Mouse (Mus musculus) left cerebral cortex, postnatal 25 days (tissue): ENCODE results near the gene Mylpf. TPM values are rescaled to one million over a fixed set of nuclear protein-coding genes. Genes with fewer than 3 reads are reported as not detected.

Experiments used
- DNase-seq, 2 experiments: peaks; one replicate each; pipeline ENCODE4 v3.0.0; 2022; ENCODE audit warnings: low spot score in 2 of 2, mixed read lengths in 1 of 2
- intact Hi-C: fragments of 180-260 bp; cut with DNase I; formaldehyde crosslinking; loops from one replicate; pipeline ENCODE4 v1.15.1; 2025
- total RNA-seq, 2 experiments: library from RNA; stranded (reverse); gene quantifications; 2 replicates each; pipeline ENCODE4 v1.2.3; 2021

Mylpf gene
- total RNA-seq, 2 experiments from 2014 or later: 2.8 to 3.3 TPM

- intact Hi-C loops: no loop called here
Observed at GRCm38 (mm10) chr7:127253341-127253740, 44.7 kb downstream of the Mylpf start.

DNA sequence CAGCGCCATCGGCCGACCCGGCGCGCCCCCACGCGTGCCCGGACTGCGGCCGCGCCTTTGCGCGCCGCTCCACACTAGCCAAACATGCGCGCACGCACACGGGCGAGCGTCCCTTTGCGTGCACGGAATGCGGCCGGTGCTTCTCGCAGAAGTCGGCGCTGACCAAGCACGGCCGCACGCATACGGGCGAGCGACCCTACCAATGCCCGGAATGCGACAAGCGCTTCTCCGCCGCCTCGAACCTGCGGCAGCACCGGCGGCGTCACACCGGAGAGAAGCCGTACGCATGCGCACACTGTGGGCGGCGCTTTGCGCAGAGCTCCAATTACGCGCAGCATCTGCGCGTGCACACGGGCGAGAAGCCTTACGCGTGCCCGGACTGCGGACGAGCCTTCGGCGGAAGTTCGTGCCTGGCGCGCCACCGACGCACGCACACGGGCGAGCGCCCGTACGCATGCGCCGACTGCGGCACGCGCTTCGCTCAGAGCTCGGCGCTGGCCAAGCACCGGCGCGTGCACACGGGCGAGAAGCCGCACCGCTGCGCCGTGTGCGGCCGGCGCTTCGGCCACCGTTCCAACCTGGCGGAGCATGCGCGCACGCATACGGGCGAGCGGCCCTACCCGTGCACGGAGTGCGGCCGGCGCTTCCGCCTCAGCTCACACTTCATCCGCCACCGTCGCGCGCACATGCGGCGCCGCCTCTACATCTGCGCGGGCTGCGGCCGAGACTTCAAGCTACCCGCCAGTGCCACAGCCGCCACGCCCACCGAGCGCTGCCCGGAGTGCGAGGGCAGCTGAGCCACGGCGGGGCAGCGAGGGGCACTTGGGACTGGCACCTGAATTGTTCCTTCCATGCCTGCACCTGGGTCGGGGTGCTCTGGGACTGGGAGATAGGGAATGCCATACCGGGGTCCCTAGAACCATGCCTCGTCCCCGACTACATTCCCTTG, 45.4 kb downstream of the Mylpf start:
- intact Hi-C loops: no loop called here
- DNase-seq: peak; percentile 95 to 97

More at GRCm38 (mm10) chr7:127253341-127253740, 44.7 kb downstream of the Mylpf start:
- no peak for DNase-seq

- intact Hi-C loops: no loop called here
- DNase-seq: no peak
Observed at GRCm38 (mm10) chr7:127255008-127255407, 46.3 kb downstream of the Mylpf start.

DNA sequence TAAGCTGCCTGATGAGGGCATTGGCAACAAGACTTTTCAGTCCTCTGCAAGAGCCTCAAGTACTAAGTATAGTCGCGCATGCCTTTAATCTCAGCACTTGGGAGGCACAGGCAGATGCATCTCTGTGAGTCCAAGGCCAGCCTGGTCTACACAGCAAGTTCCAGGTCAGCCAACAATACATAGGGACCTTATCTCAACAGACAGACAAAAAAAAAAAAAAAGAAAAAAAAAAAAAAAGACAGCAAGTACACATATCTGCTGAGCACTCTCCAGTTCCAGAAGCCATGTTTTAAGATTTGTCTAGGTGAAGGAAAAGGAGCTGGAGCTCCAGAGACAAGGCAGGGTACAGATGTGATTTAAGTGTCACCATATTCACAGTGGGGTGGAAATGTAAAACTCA, 47.3 kb downstream of the Mylpf start:
- intact Hi-C loops: no loop called here
- DNase-seq: no peak

- intact Hi-C loops: no loop called here
- DNase-seq: no peak
Observed at GRCm38 (mm10) chr7:127256518-127256917, 47.8 kb downstream of the Mylpf start.

DNA sequence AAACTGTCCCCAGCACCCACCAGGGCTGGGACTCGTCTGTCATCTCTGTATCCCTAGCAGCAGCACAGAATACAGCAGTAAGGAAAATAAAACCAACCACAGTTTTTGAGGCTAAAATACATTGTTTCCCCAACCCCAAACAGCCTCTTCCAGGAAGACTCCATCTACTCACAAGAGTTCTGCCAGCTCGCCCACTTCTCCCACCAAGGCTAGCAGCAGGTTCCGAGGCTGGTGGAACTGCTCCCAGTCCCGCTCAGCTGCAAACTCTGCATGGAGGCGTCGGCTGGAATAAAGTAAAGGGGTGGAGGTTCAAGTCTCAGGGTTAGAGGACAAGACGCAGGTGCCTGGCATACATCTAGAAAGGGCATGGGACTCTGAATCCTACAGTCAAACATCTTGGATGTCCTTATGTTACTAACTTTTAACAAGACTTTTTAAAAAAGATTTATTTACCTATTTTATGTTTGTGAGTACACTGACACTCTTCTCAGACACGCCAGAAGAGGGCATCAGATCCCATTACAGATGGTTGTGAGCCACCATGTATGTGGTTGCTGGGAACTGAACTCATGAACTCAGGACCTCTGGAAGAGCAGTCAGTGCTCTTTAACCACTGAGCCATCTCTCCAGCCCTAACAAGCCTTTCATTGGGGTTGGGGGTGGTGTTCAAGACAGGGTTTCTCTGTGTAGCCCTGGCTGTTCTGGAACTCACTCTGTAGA, 50.7 kb downstream of the Mylpf start:
- DNase-seq: peak in 1 of 2 experiments; percentile 69
- intact Hi-C loops: no loop called here

- DNase-seq: peak; percentile 97 to 100
- intact Hi-C loops: no loop called here
Observed at GRCm38 (mm10) chr7:127260309-127261111, 51.8 kb downstream of the Mylpf start, which contains the start of gene Dctpp1. Dctpp1 (minus strand) TSS chr7:127260709.

DNA sequence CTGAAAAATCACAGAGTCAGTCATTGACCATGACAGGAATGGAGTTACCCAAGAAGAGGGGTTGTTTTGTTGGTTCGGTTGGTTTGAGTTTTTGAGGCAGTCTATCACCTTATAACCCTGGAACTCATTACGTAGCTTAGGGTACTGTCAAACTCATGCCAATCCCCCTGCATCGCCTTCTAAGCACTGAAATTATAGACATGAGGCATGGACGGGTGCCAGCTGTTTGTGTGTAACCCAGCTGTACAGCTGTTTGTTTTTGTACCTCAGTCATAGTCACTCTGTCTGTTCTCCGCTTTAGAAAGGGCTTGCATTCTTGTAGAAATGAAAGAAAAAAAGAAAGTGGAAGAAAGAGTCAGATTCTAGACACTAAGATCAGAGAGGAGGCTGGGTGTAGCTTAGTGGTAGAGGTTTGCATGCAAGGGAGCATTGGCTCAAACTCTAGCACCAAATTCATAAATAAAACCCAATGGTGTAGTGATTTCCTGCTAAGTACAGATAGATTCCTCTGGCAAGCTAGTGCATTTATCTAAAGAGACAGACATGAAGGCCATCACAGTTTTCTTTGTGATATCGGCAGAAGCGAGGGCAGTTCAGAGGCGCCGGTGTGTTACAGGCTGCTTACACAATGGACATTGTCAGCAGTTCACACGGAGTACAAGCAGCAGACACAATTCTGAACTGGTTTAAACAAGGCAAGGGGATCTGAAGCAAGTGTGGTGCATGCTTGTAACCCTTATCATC, 53.7 kb downstream of the Mylpf start:
- intact Hi-C loops: loop anchor here (2.0 kb wide), 1 partner anchor 78 kb away; no protein-coding TSS in a partner anchor
- no peak for DNase-seq

GRCm38 (mm10) chr7:127263526-127263925, 54.8 kb downstream of the Mylpf start:
- intact Hi-C loops: loop anchor here (2.0 kb wide), 1 partner anchor 77 kb away; no protein-coding TSS in a partner anchor
- no peak for DNase-seq

Other genes starting within 250 kb of the Mylpf start
- gene Cdipt, start 233.0 kb upstream of the Mylpf start, total RNA-seq: 100 to 1,000 TPM; 194 to 197 TPM
- gene Cdiptos, start 232.8 kb upstream of the Mylpf start, total RNA-seq: not detected
- 1 to 10 TPM; 5.2 to 6.7 TPM for gene Mvp, start 194.3 kb upstream of the Mylpf start, total RNA-seq
- 1 to 10 TPM in 1 of 2 experiments, under 1 TPM in 1; 0.66 to 2.3 TPM for gene Pagr1b, start 192.4 kb upstream of the Mylpf start, total RNA-seq
- gene Pagr1a, start 191.5 kb upstream of the Mylpf start, total RNA-seq: 10 to 100 TPM; 22.5 to 23.9 TPM
- 10 to 100 TPM; 39.2 to 43.8 TPM for gene Gm42742, start 187.8 kb upstream of the Mylpf start, total RNA-seq
- gene Prrt2, start 187.7 kb upstream of the Mylpf start, total RNA-seq: 100 to 1,000 TPM; 191 to 195 TPM
- gene Maz, start 181.9 kb upstream of the Mylpf start, total RNA-seq: 100 to 1,000 TPM; 241 to 243 TPM
- 1 to 10 TPM; 5.0 to 5.7 TPM for gene Kif22, start 166.4 kb upstream of the Mylpf start, total RNA-seq
- gene Zg16, start 121.6 kb upstream of the Mylpf start, total RNA-seq: not detected
- 1 to 10 TPM; 1.2 to 1.4 TPM for gene AI467606, start 117.5 kb upstream of the Mylpf start, total RNA-seq
- gene Qprt, start 86.7 kb upstream of the Mylpf start, total RNA-seq: under 1 TPM in 1 of 2 experiments, not detected in 1; 0.55 TPM
- under 1 TPM; 0.09 to 0.14 TPM for gene Spn, start 71.1 kb upstream of the Mylpf start, total RNA-seq
- gene Cd2bp2, start 12.8 kb upstream of the Mylpf start, total RNA-seq: 10 to 100 TPM; 81.7 to 84.1 TPM
- 10 to 100 TPM; 90.2 to 97.5 TPM for gene Tbc1d10b, start 422 bp upstream of the Mylpf start, total RNA-seq
- gene Zfp553, start 24.2 kb downstream of the Mylpf start, total RNA-seq: 10 to 100 TPM; 16.9 to 18.6 TPM
- 1 to 10 TPM; 3.4 to 3.6 TPM for gene Sept1, start 24.2 kb downstream of the Mylpf start, total RNA-seq
- gene Zfp771, start 35.4 kb downstream of the Mylpf start, total RNA-seq: 10 to 100 TPM; 55.3 to 55.5 TPM
- 10 to 100 TPM; 30.6 to 31.0 TPM for gene Dctpp1, start 51.8 kb downstream of the Mylpf start, total RNA-seq
- 10 to 100 TPM; 40.5 to 41.3 TPM for gene Sephs2, start 65.2 kb downstream of the Mylpf start, total RNA-seq
- under 1 TPM; 0.34 to 0.94 TPM for gene Itgal, start 87.4 kb downstream of the Mylpf start, total RNA-seq
- 10 to 100 TPM; 11.7 TPM for gene Zfp768, start 136.7 kb downstream of the Mylpf start, total RNA-seq
- 1 to 10 TPM; 5.4 to 6.7 TPM for gene Zfp747, start 167.2 kb downstream of the Mylpf start, total RNA-seq
- gene 9130019O22Rik, start 178.3 kb downstream of the Mylpf start, total RNA-seq: 1 to 10 TPM; 2.8 to 4.0 TPM
- gene E430018J23Rik, start 184.7 kb downstream of the Mylpf start, total RNA-seq: 1 to 10 TPM; 6.6 to 7.9 TPM
- gene Zfp764, start 197.9 kb downstream of the Mylpf start, total RNA-seq: 1 to 10 TPM; 4.5 TPM
- gene Zfp688, start 213.2 kb downstream of the Mylpf start, total RNA-seq: 10 to 100 TPM; 13.0 to 16.8 TPM
- gene Zfp689, start 240.3 kb downstream of the Mylpf start, total RNA-seq: 1 to 10 TPM; 5.8 to 8.2 TPM